Mouse (Mus musculus) thymus, postnatal 14 days (tissue): ENCODE results near the gene Acmsd.
A peak's percentile ranks its signal among the peaks of the same experiment; 100 is the strongest.

Experiments used
- DNase-seq: peaks from one replicate; pipeline ENCODE4 v3.0.0; 2021

The Acmsd gene

DNA sequence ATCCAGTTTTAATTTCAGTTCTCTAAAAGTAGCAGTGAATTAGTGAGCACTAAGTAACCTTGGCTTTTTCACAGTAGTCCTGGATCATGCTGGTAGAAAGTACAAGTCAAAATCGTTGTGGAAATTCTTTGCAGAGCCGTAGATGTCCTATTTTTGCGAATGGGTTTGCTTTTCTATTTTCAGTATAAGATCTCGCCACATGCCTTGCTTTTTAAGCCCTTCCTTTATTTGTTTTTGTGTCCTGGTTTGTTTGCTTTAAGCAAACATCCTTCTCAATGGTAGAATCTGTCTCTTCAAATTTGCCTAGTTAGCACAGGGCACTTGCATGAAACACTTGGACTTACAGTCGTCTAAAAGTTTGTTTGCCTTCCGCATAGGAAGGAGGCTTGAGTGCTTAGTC lies 47.0 kb downstream of the Acmsd start:
- no peak for DNase-seq

GRCm38 (mm10) chr1:127778611-127779010 lies 49.4 kb downstream of the Acmsd start:
- no peak for DNase-seq

GRCm38 (mm10) chr1:127780142-127780541 lies 50.9 kb downstream of the Acmsd start:
- DNase-seq = no peak

- no peak for DNase-seq
These were observed 51.6 kb downstream of the Acmsd start for GRCm38 (mm10) chr1:127780849-127781248.

DNA sequence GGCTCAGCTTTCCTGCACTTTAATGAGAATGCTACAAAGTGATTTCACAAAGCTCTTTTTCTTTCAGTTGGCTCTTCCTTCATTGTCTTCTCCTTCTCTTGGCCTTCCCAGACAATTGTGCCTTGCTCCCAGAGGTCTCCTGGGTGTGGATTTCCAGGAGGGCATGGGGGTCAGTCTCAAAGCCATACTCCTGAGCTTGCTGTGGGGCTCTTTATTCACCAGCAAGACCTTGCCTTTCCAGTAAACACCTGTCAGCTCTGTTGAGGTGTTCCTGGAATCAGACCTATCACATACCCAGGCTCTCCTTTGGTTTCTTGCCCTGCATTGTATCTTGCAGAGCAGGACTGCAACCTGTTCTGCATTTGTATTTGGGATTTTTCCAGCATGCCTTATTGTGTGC lies 54.6 kb downstream of the Acmsd start:
- no peak for DNase-seq

GRCm38 (mm10) chr1:127785882-127786281 lies 56.7 kb downstream of the Acmsd start:
- DNase-seq = no peak

- no peak for DNase-seq
These were observed 59.7 kb downstream of the Acmsd start for GRCm38 (mm10) chr1:127788943-127789342.

GRCm38 (mm10) chr1:127793459-127793858 lies 64.2 kb downstream of the Acmsd start:
- no peak for DNase-seq

DNA sequence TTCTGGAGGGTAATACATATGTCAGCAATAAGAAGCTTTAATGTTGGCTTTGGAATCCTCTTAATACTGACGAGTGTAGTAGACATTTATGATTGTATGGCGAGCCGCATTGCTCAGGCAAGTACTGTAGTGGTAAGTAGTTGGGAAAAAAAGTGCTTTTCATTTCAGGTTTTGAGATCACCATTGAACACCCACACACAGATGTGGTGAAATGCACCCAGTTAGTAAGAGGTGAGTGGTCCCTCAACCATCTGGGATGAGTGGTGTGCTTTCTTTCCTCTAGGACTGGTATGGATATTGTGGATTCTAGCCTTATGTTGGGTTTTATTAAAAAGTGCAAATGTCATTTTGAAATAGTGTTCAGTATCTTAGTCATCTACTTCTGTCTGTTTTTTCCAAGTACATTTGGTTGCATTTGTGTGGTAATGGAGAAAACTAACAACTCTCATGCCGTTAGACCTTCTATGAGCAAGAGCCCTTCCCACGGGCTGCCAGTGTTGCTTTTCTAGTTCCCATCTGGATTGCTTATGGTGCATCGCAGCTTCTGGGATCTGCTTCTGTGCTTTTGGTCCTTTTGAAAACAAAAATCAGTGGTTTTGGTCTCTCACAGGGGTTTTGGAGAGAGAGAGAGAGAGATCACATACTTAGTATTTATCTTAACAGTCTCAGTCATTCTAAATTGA lies 66.0 kb downstream of the Acmsd start:
- DNase-seq = no peak

- peak; percentile 36 for DNase-seq
These were observed 67.1 kb downstream of the Acmsd start for GRCm38 (mm10) chr1:127796341-127796740.

- no peak for DNase-seq
These were observed 67.5 kb downstream of the Acmsd start for GRCm38 (mm10) chr1:127796752-127797151.

GRCm38 (mm10) chr1:127802916-127803315 lies 73.7 kb downstream of the Acmsd start:
- DNase-seq = no peak

GRCm38 (mm10) chr1:127808671-127809070 lies 79.5 kb downstream of the Acmsd start:
- DNase-seq = no peak

GRCm38 (mm10) chr1:127812929-127813328 lies 83.7 kb downstream of the Acmsd start:
- DNase-seq = no peak

DNA sequence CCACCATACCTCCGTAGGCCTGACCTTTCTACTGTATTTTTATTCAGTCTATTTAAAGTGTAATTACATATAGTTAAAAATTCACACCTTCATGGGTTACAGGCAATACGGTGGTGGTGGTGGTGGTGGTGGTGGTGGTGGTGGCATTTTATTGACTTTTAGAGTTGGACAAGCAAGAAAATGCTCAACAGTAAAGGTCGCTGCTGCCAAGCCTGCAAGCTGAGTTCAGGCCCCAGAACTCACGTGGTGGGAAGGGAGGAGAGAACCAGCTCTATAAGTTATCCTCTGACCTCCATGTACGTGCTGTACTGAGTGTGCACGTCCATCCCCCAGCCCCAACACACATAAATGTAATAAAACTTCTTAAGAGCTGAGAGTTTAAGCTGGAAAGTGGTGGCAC lies 87.2 kb downstream of the Acmsd start:
- DNase-seq = no peak
